Mouse (Mus musculus) intestine, postnatal 0 days (tissue): ENCODE measurements at regions not wholly inside any gene's neighbourhood (a gene's known extent, or its start where the extent isn't known, plus 50 kb on each side); places are given as distances from the start of the nearest gene placed in this dataset.

ENCODE experiments used
- ATAC-seq: fragments of 200-750 bp; cut with Nextera tagmentation; 2 replicates; pipeline ENCODE4 v1.8.0; 2017; ENCODE audit warnings: mild to moderate bottlenecking, moderate TSS enrichment, moderate library complexity
- H3K27ac ChIP-seq: fragments of 300-500 bp; sonication (generic); 2 replicates; pipeline ENCODE4 v1.5.1; 2014; ENCODE audit warnings: mild to moderate bottlenecking, low read depth, low read length, moderate library complexity
- H3K27me3 ChIP-seq: fragments of 300-500 bp; sonication (generic); replicated peaks from 2 replicates; pipeline ENCODE4 v1.6.1; 2014; ENCODE audit warnings: low read length, mixed read lengths; ENCODE audit not compliant: control insufficient read depth, insufficient read depth
- H3K36me3 ChIP-seq: fragments of 300-500 bp; sonication (generic); 2 replicates; pipeline ENCODE4 v1.6.1; 2014; ENCODE audit warnings: mild to moderate bottlenecking, moderate library complexity; ENCODE audit not compliant: control insufficient read depth, insufficient read depth
- H3K4me1 ChIP-seq: fragments of 300-500 bp; sonication (generic); replicated peaks from 2 replicates; pipeline ENCODE4 v1.6.1; 2014; ENCODE audit warnings: antibody characterized with exemption, low read length, mixed read lengths; ENCODE audit not compliant: control insufficient read depth, insufficient read depth
- H3K4me2 ChIP-seq: fragments of 300-500 bp; sonication (generic); replicated peaks from 2 replicates; pipeline ENCODE4 v1.6.1; 2014; ENCODE audit warnings: low read depth, mild to moderate bottlenecking, moderate library complexity
- H3K4me3 ChIP-seq: fragments of 300-500 bp; sonication (generic); 2 replicates; pipeline ENCODE4 v1.5.1; 2014; ENCODE audit warnings: low read depth, low read length
- H3K9ac ChIP-seq: fragments of 300-500 bp; sonication (generic); 2 replicates; pipeline ENCODE4 v1.6.1; 2014; ENCODE audit warnings: mild to moderate bottlenecking, low read depth, low read length
- H3K9me3 ChIP-seq: fragments of 300-500 bp; sonication (generic); 2 replicates; pipeline ENCODE4 v1.6.1; 2016; ENCODE audit warnings: mixed run types; ENCODE audit not compliant: control insufficient read depth
- CTCF ChIP-seq: sonication (generic); IDR thresholded peaks from 2 replicates; pipeline ENCODE4 v1.5.1; 2016; ENCODE audit warnings: low read depth, mild to moderate bottlenecking, control low read depth, antibody characterized with exemption, moderate library complexity
- WGBS: fragments of 180-500 bp; shearing (Covaris S2); extraction: QIAGEN DNeasy Blood & Tissue Kit; methylation state at CpG from one replicate; pipeline ENCODE4 v1.1.7; 2014; 5-methylcytosine and 5-hydroxymethylcytosine counted together

DNA sequence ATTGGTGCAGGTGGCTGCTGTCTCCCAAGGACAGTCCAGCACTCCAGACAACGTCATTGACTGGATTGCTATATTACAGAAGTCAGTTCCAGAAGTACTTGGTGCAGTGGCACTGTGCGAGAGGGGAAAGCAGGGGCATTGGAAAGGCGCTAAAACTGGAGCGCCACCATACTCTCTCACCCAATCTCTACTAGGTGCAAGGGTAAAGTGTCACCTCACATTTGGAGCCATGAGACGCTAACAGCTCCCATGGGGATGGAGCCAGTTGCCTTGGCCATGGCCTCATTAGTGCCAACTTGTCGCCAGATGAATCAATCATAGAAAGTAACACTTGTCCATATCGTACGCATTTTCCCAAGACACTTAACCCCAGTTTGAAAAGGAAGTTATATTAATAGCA is 1617.2 kb upstream of the Gulo start:
- no peak for TF ChIP-seq CTCF
- H3K4me3 ChIP-seq, result no peak overlapping the region
- H3K36me3 ChIP-seq, result no peaks in the 10 kb centered on the region
- ATAC-seq, result no peak
- WGBS, result 85% methylated on average over 8 of the region's 8 CpGs
- H3K9ac ChIP-seq, result no peak overlapping the region
- H3K27me3 ChIP-seq, result no peaks in the 10 kb centered on the region
- H3K4me1 ChIP-seq, result no peaks in the 10 kb centered on the region
- H3K27ac ChIP-seq, result no peak overlapping the region
- no peak overlapping the region for H3K4me2 ChIP-seq
- H3K9me3 ChIP-seq, result no peaks in the 10 kb centered on the region

DNA sequence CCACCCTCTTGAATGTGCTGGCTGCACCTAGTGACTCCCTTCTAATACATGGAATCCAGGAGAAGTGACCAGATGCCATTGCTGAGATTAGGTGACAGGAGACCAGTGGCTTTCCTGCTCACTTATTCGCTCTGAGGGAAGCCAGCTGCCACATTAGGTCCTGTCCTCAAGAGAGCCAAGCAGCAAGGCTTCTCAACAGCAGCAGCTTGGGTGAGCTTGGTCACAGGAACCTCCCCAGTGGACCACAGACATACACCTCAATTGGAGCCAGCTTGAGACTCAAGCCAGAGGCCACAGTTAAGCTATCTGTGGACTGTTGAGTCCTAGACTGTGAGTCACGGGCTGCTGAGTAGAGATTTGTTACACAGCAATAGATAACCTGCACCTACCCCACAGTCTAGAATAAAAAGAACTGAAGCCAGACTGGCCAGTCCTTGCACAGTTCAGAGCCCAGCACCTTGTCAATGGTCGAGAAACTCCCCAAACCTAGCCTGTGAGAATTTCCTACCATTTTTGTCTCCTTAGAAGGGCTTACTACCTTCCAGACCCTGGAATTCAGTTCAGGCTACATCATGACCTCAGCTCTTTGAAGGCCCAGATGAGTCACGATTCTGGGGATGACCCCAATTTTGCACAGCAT is 1615.0 kb upstream of the Gulo start:
- 69% methylated on average over 4 of the region's 4 CpGs for WGBS
- H3K27ac ChIP-seq, result no peak overlapping the region
- H3K4me2 ChIP-seq, result no peak overlapping the region
- no peaks in the 10 kb centered on the region for H3K36me3 ChIP-seq
- no peak overlapping the region for H3K4me3 ChIP-seq
- no peak overlapping the region for H3K9ac ChIP-seq
- TF ChIP-seq CTCF, result no peak
- no peaks in the 10 kb centered on the region for H3K27me3 ChIP-seq
- H3K9me3 ChIP-seq, result no peaks in the 10 kb centered on the region
- H3K4me1 ChIP-seq, result no peaks in the 10 kb centered on the region
- ATAC-seq, result no peak

DNA sequence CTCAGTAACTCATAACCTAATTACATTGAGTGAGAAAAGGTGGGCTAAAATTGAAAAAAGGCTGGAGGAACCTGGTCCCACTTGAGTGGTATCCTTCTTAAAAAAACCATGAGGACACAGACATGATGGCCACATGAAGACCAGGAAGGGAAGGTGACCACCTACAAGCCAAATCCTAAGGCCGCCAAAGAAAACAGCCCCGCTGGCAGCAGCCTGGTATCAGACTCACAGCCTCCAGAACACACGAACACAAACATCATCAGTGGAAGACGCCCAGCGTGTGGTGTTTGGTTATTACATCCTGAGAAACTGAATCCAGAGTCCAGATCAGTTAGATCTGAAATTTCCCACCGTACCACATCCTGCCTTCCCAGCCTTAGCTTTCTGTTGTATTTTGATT is 1613.9 kb upstream of the Gulo start:
- Histone ChIP-seq H3K9ac (no peak overlapping the region), H3K4me1 (no peaks in the 10 kb centered on the region), H3K9me3 (no peaks in the 10 kb centered on the region), H3K27me3 (no peaks in the 10 kb centered on the region), H3K4me3 (no peak overlapping the region), H3K36me3 (no peaks in the 10 kb centered on the region), H3K27ac (no peak overlapping the region), H3K4me2 (no peak overlapping the region)
- no peak for TF ChIP-seq CTCF
- 79% methylated on average over 6 of the region's 6 CpGs for WGBS
- ATAC-seq, result no peak

DNA sequence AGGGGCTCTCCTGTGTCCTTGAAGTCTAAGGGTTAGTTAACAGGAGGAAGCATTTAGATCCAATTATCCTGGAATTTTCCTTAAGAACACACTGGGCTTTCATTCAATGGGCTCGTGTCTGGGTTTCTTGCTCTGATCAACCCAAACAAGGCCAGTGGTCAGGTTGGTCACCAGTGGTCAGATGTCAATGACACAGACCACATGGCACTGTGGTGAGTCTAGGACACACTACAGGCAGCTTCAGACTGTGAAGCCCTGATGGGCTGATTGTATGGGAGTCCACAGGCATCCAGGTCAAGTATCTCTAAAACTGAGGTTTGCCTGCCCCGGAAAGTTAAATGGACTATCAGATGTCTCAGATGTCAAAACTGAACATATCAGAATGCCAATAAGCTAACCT is 1612.5 kb upstream of the Gulo start:
- Histone ChIP-seq H3K36me3 (no peaks in the 10 kb centered on the region), H3K4me2 (no peak overlapping the region), H3K9ac (no peak overlapping the region), H3K4me1 (no peaks in the 10 kb centered on the region), H3K9me3 (no peaks in the 10 kb centered on the region), H3K27ac (no peak overlapping the region), H3K27me3 (no peaks in the 10 kb centered on the region), H3K4me3 (no peak overlapping the region)
- ATAC-seq, result no peak
- no peak for TF ChIP-seq CTCF
- WGBS, result 62% methylated on average over 2 of the region's 2 CpGs

DNA sequence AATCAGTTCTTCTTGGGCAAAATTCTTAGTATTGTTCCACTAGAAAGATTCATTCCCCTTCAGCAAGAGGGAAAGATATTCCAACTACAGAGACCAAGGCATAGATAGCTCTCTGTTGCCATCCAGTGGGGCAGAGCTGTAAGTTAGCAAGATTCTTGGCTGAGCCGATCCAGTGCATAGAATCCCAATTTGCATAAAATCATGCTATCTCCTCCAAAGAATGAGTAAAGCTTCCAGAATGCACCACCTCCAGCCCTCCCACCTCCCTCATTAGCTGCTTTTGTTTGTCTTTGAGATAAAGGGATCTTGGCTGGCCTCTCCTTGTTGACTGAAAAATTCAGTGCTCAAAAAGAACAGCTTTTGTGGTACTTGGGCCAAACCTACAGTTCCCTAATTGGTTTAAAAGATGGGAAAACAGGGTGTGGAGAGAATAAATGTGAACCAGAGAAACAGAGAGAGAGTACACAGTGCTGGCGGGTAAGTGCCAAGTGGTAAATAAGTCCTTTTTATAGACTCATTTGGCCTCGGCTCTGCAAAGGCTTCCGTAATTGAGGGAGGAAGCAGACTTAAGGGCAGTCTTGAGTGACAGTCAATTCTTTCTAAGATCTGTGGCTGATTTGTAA is 1612.0 kb upstream of the Gulo start:
- 24% methylated on average over 4 of the region's 4 CpGs for WGBS
- ATAC-seq, result no peak

DNA sequence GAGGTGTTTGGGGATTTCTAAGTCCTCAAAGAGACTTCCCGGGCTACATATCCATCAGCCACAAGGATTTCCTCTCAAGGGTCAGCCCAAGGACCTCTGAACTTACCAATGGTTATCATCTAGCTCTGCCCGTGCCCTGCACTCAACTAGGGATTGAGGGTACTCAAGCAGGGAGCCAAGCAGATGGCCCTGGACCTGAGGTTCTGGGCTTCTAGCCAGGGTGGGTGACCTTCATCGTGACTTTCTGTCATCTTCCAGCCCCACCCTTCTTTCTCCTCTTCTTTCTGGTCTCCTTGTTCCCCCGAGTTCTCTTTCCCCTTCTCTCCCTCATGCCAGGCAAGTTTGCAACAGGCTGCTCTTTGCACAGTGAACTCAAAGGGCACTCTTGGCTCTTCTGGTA is 1610.6 kb upstream of the Gulo start:
- no peaks in the 10 kb centered on the region for H3K27me3 ChIP-seq
- WGBS, result 71% methylated on average over 4 of the region's 4 CpGs
- H3K36me3 ChIP-seq, result no peaks in the 10 kb centered on the region
- H3K4me3 ChIP-seq, result no peak overlapping the region
- no peak overlapping the region for H3K9ac ChIP-seq
- TF ChIP-seq CTCF, result no peak
- no peak for ATAC-seq
- H3K4me2 ChIP-seq, result no peak overlapping the region
- H3K27ac ChIP-seq, result no peak overlapping the region
- H3K9me3 ChIP-seq, result no peaks in the 10 kb centered on the region
- no peaks in the 10 kb centered on the region for H3K4me1 ChIP-seq

More for the DNA sequence above, 1612.0 kb upstream of the Gulo start:
- Histone ChIP-seq H3K9me3 (no peaks in the 10 kb centered on the region), H3K9ac (no peak overlapping the region), H3K27ac (no peak overlapping the region), H3K27me3 (no peaks in the 10 kb centered on the region), H3K4me3 (no peak overlapping the region), H3K4me2 (no peak overlapping the region), H3K36me3 (no peaks in the 10 kb centered on the region), H3K4me1 (no peaks in the 10 kb centered on the region)
- peak; percentile 85 for TF ChIP-seq CTCF

DNA sequence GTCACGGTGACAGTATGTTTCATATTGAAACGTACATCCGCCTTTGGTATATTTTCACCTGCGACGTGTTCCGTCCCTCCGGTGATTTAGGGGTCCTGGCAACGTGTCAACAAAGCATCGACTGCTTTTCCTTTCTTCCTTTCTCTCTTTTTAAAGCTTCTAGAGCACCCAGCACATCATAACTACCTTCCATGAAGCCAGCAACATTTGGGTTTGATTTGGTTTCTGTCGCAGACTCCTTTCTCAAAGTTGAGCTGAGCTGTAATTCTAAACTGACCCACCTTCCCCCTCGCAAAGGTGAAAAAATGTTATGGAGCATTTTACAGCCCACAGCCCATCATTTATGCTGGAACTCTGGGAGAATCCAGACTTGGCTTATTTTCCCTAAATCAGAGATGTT is 1605.4 kb upstream of the Gulo start:
- Histone ChIP-seq H3K27ac (no peak overlapping the region), H3K4me2 (no peak overlapping the region), H3K9ac (no peak overlapping the region), H3K9me3 (no peaks in the 10 kb centered on the region), H3K4me1 (no peaks in the 10 kb centered on the region), H3K4me3 (no peak overlapping the region), H3K27me3 (no peaks in the 10 kb centered on the region), H3K36me3 (no peaks in the 10 kb centered on the region)
- TF ChIP-seq CTCF, result no peak
- ATAC-seq, result no peak
- 66% methylated on average over 11 of the region's 11 CpGs for WGBS
